Mouse (Mus musculus): Measurements from ENCODE around the gene Hmox2. TPM values are rescaled to one million over a fixed set of nuclear protein-coding genes. Genes with fewer than 3 reads are reported as not detected.

Gene Hmox2
- polyA plus RNA-seq (2017; shearing (Covaris generic)): 100 to 1,000 TPM in 1 of 2 experiments, 10 to 100 TPM in 1; 90.8 to 101 TPM

GRCm38 (mm10) chr16:4725780-4726527 is at the start of gene Hmox2:
Gene Hmox2, plus strand, starts transcription at chr16:4726361.

GRCm38 (mm10) chr16:4679121-4680018 is 46.8 kb upstream of the Hmox2 start, which contains the start of gene Coro7:
Gene Coro7, minus strand, starts transcription at chr16:4679777.

GRCm38 (mm10) chr16:4718753-4719518 is 7.2 kb upstream of the Hmox2 start, which contains the start of gene Nmral1:
Gene Nmral1, minus strand, starts transcription at chr16:4719356.

GRCm38 (mm10) chr16:4789810-4790559 is 63.8 kb downstream of the Hmox2 start, which contains the start of gene Cdip1:
Gene Cdip1, minus strand, starts transcription at chr16:4790292.

Other genes starting within 250 kb of the Hmox2 start
- gene Srl, start 184.5 kb upstream of the Hmox2 start, polyA plus RNA-seq (2017; shearing (Covaris generic)): under 1 TPM; 0.10 to 0.50 TPM
- 1 to 10 TPM; 1.3 to 1.9 TPM for gene Tfap4, start 166.5 kb upstream of the Hmox2 start, polyA plus RNA-seq (2017; shearing (Covaris generic))
- gene Glis2, start 131.6 kb upstream of the Hmox2 start, polyA plus RNA-seq (2017; shearing (Covaris generic)): 1 to 10 TPM in 1 of 2 experiments, under 1 TPM in 1; 0.23 to 1.2 TPM
- gene Pam16, start 101.4 kb upstream of the Hmox2 start, polyA plus RNA-seq (2017; shearing (Covaris generic)): 10 to 100 TPM in 1 of 2 experiments, 1 to 10 TPM in 1; 9.9 to 10.0 TPM
- gene Vasn, start 86.4 kb upstream of the Hmox2 start, polyA plus RNA-seq (2017; shearing (Covaris generic)): 1 to 10 TPM in 1 of 2 experiments, under 1 TPM in 1; 0.47 to 1.5 TPM
- 10 to 100 TPM; 32.8 to 35.8 TPM for gene Dnaja3, start 86.4 kb upstream of the Hmox2 start, polyA plus RNA-seq (2017; shearing (Covaris generic))
- gene Coro7, start 46.6 kb upstream of the Hmox2 start, polyA plus RNA-seq (2017; shearing (Covaris generic)): 100 to 1,000 TPM in 1 of 2 experiments, 10 to 100 TPM in 1; 82.0 to 176 TPM
- 10 to 100 TPM; 13.8 to 24.6 TPM for gene Nmral1, start 7.0 kb upstream of the Hmox2 start, polyA plus RNA-seq (2017; shearing (Covaris generic))
- gene Cdip1, start 63.9 kb downstream of the Hmox2 start, polyA plus RNA-seq (2017; shearing (Covaris generic)): 10 to 100 TPM; 27.8 to 50.8 TPM
- gene 4930562C15Rik, start 109.1 kb downstream of the Hmox2 start, polyA plus RNA-seq (2017; shearing (Covaris generic)): 1 to 10 TPM in 1 of 2 experiments, under 1 TPM in 1; 0.13 to 1.7 TPM
- 10 to 100 TPM; 47.1 to 53.4 TPM for gene Ubald1, start 154.0 kb downstream of the Hmox2 start, polyA plus RNA-seq (2017; shearing (Covaris generic))
- gene Mgrn1, start 159.9 kb downstream of the Hmox2 start, polyA plus RNA-seq (2017; shearing (Covaris generic)): 10 to 100 TPM; 46.6 to 48.3 TPM
- gene Nudt16l1, start 212.4 kb downstream of the Hmox2 start, polyA plus RNA-seq (2017; shearing (Covaris generic)): 100 to 1,000 TPM; 135 to 144 TPM
- 10 to 100 TPM; 58.9 to 64.7 TPM for gene Anks3, start 237.8 kb downstream of the Hmox2 start, polyA plus RNA-seq (2017; shearing (Covaris generic))

All from activated CD4-positive, CD25-positive, alpha-beta regulatory T cell (primary cell).